Mouse (Mus musculus): ENCODE results near the gene Cpsf6. TPM values are rescaled to one million over a fixed set of nuclear protein-coding genes. Genes with fewer than 3 reads are reported as not detected.

Cpsf6 gene
- polyA plus RNA-seq, 1 experiment from 2014 or later, result 111 TPM

DNA sequence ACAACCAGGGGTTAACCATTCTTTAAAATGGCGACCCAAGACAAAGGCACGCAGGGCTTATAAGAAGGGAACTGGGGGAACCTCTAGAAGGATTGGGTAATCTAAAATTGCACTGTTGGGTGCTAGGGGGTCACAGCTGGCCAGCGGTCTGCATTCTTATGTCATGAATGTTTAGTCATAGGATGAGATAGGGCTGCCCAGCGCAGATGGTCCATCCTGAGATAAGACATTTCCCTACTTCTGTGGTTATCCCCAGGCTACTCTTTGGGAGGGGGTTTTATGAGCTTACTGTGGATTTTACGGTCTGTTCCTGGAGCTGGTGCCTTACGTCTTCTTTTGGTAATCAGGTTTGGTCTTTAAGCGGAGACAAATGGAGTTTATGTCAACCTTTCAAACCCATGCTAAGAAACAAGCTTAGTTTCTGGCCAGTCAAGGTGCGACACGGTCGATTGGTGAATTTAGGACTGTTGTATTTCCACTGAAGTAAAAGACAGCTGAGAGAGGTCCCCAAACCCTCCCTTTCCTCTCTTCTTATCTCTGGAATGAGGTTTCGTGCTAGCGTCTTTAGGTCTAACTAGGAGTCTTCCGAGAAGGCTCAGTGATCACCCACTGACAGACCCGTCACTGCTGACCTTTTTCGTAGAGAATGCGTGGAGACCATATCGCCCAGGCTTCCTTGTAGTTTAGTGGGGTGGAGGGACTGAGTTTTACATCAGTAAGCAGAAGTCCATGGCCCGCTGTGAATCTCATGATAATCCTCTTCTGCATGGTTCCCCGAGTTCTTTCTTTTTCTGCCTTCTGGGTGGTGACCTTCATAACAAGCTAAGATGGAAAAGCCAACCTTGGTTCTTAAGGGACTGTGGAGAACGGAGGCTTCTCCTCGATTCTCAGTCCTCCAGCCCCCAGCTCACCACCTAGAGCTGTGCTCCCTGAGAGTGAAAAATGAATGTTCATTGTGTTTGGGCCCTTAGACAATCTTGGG, 29.8 kb upstream of the Cpsf6 start:
- H3K27ac ChIP-seq (ENCODE audit: low read depth, low read length), result no peak overlapping the region
- no peak overlapping the region for H3K4me2 ChIP-seq (ENCODE audit: low read length)
- H3K27me3 ChIP-seq (replicated peaks; ENCODE audit: control insufficient read depth, insufficient read depth, low read length), result no peaks in the 10 kb centered on the region
- no peaks in the 10 kb centered on the region; the same call in 1 of the 2 replicates for H3K4me1 ChIP-seq (ENCODE audit: control insufficient read depth, insufficient read depth, low read depth, low read length)
- WGBS, result 88% methylated on average over 21 of the region's 21 CpGs
- H3K9me3 ChIP-seq (ENCODE audit: control insufficient read depth, low read length), result no peaks in the 10 kb centered on the region
- no peak for ATAC-seq
- no peaks in the 10 kb centered on the region for H3K36me3 ChIP-seq (ENCODE audit: control insufficient read depth, insufficient read depth, low read length)
- H3K9ac ChIP-seq (ENCODE audit: low read depth, low read length), result no peak overlapping the region
- H3K4me3 ChIP-seq (ENCODE audit: low read length), result no peak overlapping the region

DNA sequence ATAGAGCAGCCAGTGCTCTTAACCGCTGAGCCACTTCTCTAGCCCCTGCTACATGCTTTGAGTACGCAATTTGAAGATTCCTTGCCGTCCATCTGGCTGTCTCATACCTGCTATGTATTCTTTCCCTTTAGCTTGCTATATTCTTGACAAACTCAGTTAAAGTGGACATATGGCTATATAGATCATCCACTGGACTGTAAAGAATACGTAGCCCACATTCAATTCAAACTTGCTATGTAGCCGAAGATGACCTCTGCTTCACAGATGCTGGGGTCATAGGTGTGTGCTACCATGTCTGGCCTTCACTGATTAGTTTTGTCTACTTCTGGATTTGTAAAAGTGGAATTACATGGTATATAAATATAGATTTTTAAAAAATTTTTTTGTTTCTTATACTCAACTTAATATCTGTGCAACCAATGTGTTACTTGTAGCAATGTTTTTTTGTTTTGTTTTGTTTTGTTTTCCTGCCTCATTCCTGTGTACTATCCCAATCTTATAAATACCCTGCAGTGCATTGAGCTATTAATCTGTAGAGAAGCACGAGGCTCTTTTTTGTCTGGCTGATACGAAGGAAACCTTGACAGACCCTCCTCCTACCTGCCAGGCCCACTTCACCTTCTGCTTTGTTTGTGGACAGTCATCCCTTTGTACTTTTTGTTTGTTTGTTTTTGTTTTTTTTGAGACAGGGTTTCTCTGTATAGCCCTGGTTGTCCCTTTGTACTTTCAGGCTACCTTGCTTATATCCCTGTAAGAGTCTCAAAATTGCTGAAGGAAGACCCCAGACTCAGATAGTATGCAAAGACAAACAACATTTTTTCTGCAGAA, 28.9 kb upstream of the Cpsf6 start:
- Histone ChIP-seq H3K4me2 (ENCODE audit: low read length) (no peak overlapping the region), H3K27me3 (replicated peaks; ENCODE audit: control insufficient read depth, insufficient read depth, low read length) (no peaks in the 10 kb centered on the region), H3K4me3 (ENCODE audit: low read length) (no peak overlapping the region), H3K27ac (ENCODE audit: low read depth, low read length) (no peak overlapping the region), H3K9ac (ENCODE audit: low read depth, low read length) (no peak overlapping the region), H3K36me3 (ENCODE audit: control insufficient read depth, insufficient read depth, low read length) (no peaks in the 10 kb centered on the region), H3K4me1 (ENCODE audit: control insufficient read depth, insufficient read depth, low read depth, low read length) (no peaks in the 10 kb centered on the region; the same call in 1 of the 2 replicates), H3K9me3 (ENCODE audit: control insufficient read depth, low read length) (no peaks in the 10 kb centered on the region)
- no peak for ATAC-seq
- 83% methylated on average over 7 of the region's 7 CpGs for WGBS

DNA sequence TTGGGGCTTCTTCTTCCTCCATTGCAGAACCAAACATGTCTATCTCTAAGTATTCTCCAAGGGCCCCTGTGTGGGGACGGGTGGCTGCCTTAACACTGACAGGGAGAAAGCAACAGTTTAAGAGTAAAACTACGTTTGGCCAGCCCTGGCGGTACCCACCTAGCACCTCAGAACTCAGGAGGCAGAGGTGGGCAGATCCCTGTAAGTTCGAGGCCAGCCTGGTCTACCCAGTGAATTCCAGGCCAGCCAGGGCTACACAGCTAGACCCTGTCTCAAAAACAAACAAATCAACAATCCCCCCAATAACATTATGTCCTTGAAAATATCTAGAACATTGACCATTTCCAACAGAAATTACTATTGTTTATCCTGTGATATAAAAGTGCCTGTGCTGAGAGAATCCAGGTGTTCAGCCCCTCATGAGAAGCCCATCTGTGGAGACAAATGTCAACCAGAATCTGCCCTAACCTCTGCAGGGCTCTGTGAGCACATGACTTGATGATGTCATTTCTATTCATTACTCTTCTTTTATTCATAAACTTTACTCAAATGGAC, 28.0 kb upstream of the Cpsf6 start:
- H3K27ac ChIP-seq (ENCODE audit: low read depth, low read length), result no peak overlapping the region
- H3K36me3 ChIP-seq (ENCODE audit: control insufficient read depth, insufficient read depth, low read length), result no peaks in the 10 kb centered on the region
- no peaks in the 10 kb centered on the region for H3K27me3 ChIP-seq (replicated peaks; ENCODE audit: control insufficient read depth, insufficient read depth, low read length)
- H3K9me3 ChIP-seq (ENCODE audit: control insufficient read depth, low read length), result no peaks in the 10 kb centered on the region
- no peak for ATAC-seq
- no peak overlapping the region for H3K4me2 ChIP-seq (ENCODE audit: low read length)
- no peak overlapping the region for H3K4me3 ChIP-seq (ENCODE audit: low read length)
- no peaks in the 10 kb centered on the region for H3K4me1 ChIP-seq (ENCODE audit: control insufficient read depth, insufficient read depth, low read depth, low read length)
- H3K9ac ChIP-seq (ENCODE audit: low read depth, low read length), result no peak overlapping the region
- 87% methylated on average over 4 of the region's 4 CpGs for WGBS

DNA sequence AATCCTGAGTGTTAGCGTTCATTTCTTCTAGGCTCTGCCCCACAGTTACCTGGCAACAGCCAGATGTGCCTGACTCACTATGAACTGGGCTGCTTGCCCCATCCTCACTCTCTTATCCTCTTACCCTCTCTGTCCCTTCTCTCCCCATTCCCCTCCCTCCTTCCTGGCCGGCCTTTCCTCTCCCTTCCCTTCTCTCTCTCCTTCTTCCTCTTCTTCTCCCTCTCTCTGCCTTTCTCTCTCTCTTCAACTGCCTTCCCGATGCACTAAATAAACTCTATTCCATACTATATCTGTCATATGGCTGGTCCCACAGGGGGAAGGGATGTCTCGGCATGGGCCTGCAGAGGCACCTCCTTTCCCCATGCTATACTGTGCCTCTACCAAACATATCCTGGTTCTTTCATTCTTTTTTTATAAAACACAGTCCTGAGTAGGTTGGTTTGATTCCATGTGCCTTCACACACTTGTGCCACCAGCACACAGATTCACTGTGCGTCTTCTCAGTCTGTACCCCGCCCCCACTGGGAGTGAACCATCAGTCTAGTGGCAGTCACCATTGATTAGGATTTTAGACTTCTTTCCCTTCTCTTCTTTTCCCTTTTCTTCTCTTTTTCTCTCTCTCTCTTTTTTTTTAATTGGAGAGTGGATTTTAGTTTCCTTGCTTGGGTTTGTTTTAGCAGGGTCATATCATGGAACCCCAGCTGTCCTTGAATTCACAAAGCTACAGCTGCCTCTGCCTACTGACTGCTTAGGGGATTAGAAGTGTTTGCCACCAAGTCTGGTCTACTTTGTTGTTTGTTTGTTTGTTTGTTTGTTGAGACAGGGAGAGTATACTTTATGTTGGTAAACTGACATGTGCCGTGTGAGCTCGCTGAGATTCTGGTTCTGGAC, 27.3 kb upstream of the Cpsf6 start:
- Histone ChIP-seq H3K4me1 (ENCODE audit: control insufficient read depth, insufficient read depth, low read depth, low read length) (no peaks in the 10 kb centered on the region), H3K36me3 (ENCODE audit: control insufficient read depth, insufficient read depth, low read length) (no peaks in the 10 kb centered on the region), H3K9me3 (ENCODE audit: control insufficient read depth, low read length) (no peaks in the 10 kb centered on the region), H3K27me3 (replicated peaks; ENCODE audit: control insufficient read depth, insufficient read depth, low read length) (no peaks in the 10 kb centered on the region), H3K27ac (ENCODE audit: low read depth, low read length) (no peak overlapping the region), H3K9ac (ENCODE audit: low read depth, low read length) (no peak overlapping the region), H3K4me2 (ENCODE audit: low read length) (no peak overlapping the region), H3K4me3 (ENCODE audit: low read length) (no peak overlapping the region)
- 87% methylated on average over 8 of the region's 8 CpGs for WGBS
- no peak for ATAC-seq

DNA sequence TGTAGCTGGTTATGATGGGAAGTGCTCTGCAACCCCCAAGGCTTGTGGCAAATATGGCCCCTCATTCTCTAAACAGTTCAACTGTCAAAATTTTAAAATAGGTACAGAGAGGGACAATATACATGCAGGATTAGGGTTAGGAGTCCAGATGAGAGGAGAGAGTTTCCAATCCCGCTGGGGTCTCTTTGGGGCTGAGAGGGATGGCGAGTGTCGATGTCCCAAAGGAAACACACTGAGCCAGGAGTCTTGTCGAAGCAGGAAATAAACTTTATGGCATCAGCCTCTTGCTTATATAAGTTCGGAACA, 26.4 kb upstream of the Cpsf6 start:
- Histone ChIP-seq H3K27ac (ENCODE audit: low read depth, low read length) (no peak overlapping the region), H3K36me3 (ENCODE audit: control insufficient read depth, insufficient read depth, low read length) (no peaks in the 10 kb centered on the region), H3K4me2 (ENCODE audit: low read length) (no peak overlapping the region), H3K9ac (ENCODE audit: low read depth, low read length) (no peak overlapping the region), H3K9me3 (ENCODE audit: control insufficient read depth, low read length) (no peaks in the 10 kb centered on the region), H3K27me3 (replicated peaks; ENCODE audit: control insufficient read depth, insufficient read depth, low read length) (no peaks in the 10 kb centered on the region), H3K4me3 (ENCODE audit: low read length) (no peak overlapping the region), H3K4me1 (ENCODE audit: control insufficient read depth, insufficient read depth, low read depth, low read length) (no peaks in the 10 kb centered on the region)
- no peak for ATAC-seq
- 84% methylated on average over 5 of the region's 5 CpGs for WGBS

DNA sequence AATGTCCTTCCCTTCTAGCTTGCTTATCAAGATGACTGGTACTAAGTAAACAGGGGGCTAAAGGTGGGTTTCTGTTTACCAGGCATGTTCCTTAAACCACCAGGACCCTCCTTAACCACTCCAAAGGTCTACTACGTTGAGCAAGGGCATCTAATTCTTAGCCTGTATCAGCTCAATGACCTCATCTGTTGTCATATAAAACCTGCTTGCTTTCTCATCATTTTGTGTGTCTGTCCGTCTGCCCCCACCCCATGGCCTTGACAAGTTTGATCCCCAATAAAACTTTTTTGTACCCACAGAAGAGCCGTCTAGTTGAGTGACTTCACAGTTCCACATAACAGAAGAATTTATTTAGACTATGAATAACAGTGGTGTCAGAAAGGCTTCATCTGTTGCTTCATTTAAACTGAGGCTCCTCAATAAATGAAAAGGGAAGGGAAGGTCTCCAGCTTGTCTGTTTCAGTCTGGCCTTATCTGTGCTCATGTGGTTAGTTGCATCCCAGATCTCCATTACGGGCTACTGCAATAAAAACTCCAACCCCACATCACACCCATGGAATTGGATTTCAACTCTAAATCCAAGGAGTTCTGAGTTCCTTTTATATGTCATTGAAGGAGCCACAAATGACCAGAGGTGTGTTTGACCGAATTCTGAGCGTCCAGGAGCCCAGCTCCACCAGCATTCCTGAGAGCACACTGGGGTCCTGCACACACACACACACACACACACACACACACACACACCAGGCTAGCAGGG, 25.9 kb upstream of the Cpsf6 start:
- H3K27me3 ChIP-seq (replicated peaks; ENCODE audit: control insufficient read depth, insufficient read depth, low read length), result no peaks in the 10 kb centered on the region
- 87% methylated on average over 6 of the region's 6 CpGs for WGBS
- H3K4me1 ChIP-seq (ENCODE audit: control insufficient read depth, insufficient read depth, low read depth, low read length), result no peaks in the 10 kb centered on the region
- H3K4me3 ChIP-seq (ENCODE audit: low read length), result no peak overlapping the region
- H3K4me2 ChIP-seq (ENCODE audit: low read length), result no peak overlapping the region
- H3K9ac ChIP-seq (ENCODE audit: low read depth, low read length), result no peak overlapping the region
- no peaks in the 10 kb centered on the region for H3K36me3 ChIP-seq (ENCODE audit: control insufficient read depth, insufficient read depth, low read length)
- no peak overlapping the region for H3K27ac ChIP-seq (ENCODE audit: low read depth, low read length)
- no peak for ATAC-seq
- H3K9me3 ChIP-seq (ENCODE audit: control insufficient read depth, low read length), result no peaks in the 10 kb centered on the region

DNA sequence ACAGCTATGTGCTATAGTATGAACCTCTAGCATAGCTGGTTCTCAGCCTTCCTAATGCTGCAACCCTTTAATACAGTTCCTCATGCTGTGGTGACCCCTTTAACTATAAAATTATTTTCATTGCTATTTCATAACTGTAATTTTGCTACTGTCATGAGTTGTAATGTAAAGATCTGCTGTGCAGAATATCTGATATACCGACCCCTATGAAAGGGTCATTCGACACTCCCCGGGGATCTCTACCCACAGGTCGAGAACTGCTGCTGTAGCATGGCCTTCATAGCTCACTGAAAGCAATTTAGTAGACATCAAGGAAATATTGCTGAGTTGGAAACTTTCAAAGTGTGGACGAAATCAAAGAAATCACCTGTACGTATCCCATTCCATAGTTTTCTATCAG, 24.6 kb upstream of the Cpsf6 start:
- no peak for ATAC-seq
- Histone ChIP-seq H3K36me3 (ENCODE audit: control insufficient read depth, insufficient read depth, low read length) (no peaks in the 10 kb centered on the region), H3K27ac (ENCODE audit: low read depth, low read length) (no peak overlapping the region), H3K27me3 (replicated peaks; ENCODE audit: control insufficient read depth, insufficient read depth, low read length) (no peaks in the 10 kb centered on the region), H3K4me3 (ENCODE audit: low read length) (no peak overlapping the region), H3K4me1 (ENCODE audit: control insufficient read depth, insufficient read depth, low read depth, low read length) (no peaks in the 10 kb centered on the region), H3K4me2 (ENCODE audit: low read length) (no peak overlapping the region), H3K9me3 (ENCODE audit: control insufficient read depth, low read length) (no peaks in the 10 kb centered on the region), H3K9ac (ENCODE audit: low read depth, low read length) (no peak overlapping the region)
- WGBS, result 89% methylated on average over 6 of the region's 6 CpGs

DNA sequence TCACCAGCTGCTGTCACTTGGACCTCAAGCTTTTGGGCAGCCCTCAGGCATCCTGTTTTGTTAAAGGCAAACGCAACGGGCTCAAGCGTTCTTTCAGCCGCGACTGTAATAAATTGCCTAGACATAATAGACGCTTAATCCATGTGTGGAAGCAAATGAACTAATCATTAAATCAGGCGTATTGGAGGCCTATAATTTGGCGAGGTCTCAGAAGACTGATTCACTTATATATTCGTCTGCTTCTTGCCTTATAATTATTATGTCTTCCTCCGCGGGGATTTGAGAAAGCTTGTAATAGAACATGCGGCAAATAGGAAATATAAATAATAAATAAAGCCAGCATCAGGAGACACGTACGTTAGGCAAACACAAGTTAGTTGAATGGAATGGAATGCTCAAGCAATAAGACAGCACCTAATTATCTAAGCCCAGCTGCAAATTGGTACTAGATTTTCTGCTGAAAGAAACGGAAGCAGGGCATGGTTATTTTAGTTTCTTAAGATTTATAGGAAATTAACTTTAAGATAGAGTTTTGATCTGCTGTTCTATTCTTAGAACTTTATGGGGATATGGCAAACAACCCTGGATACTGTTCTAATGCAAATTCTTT, 23.6 kb upstream of the Cpsf6 start:
- Histone ChIP-seq H3K36me3 (ENCODE audit: control insufficient read depth, insufficient read depth, low read length) (no peaks in the 10 kb centered on the region), H3K27ac (ENCODE audit: low read depth, low read length) (no peak overlapping the region), H3K27me3 (replicated peaks; ENCODE audit: control insufficient read depth, insufficient read depth, low read length) (no peaks in the 10 kb centered on the region), H3K9me3 (ENCODE audit: control insufficient read depth, low read length) (no peaks in the 10 kb centered on the region), H3K4me1 (ENCODE audit: control insufficient read depth, insufficient read depth, low read depth, low read length) (no peaks in the 10 kb centered on the region), H3K4me3 (ENCODE audit: low read length) (no peak overlapping the region), H3K4me2 (ENCODE audit: low read length) (peak overlapping the region; percentile 29), H3K9ac (ENCODE audit: low read depth, low read length) (no peak overlapping the region)
- WGBS, result 40% methylated on average over 15 of the region's 15 CpGs
- ATAC-seq, result no peak

All from hindbrain, embryonic 16.5 days (tissue).